Mouse (Mus musculus): ENCODE data around the gene Bfar. TPM values are rescaled to one million over a fixed set of nuclear protein-coding genes. Genes with fewer than 3 reads are reported as not detected.
"Not testable (repeated sequence)": the region's sequence is repeated elsewhere in the genome, so short reads cannot be mapped to it uniquely, and the experiment has no call there.

Gene Bfar
- total RNA-seq, 2 experiments from 2014 or later, result 52.3 to 55.6 TPM

GRCm38 (mm10) chr16:13716821-13717553 lies 45.3 kb downstream of the Bfar start:
- no peak for DNase-seq (ENCODE audit: low spot score in 2 of 2)

DNA sequence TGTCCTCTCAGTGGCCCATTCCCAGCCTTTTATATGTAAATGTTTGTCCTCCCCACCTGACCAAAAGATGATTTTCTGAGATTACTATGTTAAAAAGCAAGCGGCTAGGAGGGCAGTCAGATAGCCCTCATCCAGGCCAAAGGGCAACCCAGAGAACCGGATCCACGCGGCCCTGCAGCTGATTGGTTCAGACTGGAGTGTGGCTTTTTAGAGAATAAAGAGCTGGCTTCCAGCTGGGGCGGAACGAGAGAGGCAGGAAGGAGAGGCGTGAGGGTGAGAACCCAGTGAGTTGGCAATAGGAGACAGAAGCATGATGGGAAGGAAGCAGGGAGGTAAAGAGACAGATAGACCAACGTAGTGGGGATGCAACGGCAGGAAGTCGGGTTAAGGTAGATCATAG lies 51.3 kb downstream of the Bfar start:
- no peak for DNase-seq (ENCODE audit: low spot score in 2 of 2)

DNA sequence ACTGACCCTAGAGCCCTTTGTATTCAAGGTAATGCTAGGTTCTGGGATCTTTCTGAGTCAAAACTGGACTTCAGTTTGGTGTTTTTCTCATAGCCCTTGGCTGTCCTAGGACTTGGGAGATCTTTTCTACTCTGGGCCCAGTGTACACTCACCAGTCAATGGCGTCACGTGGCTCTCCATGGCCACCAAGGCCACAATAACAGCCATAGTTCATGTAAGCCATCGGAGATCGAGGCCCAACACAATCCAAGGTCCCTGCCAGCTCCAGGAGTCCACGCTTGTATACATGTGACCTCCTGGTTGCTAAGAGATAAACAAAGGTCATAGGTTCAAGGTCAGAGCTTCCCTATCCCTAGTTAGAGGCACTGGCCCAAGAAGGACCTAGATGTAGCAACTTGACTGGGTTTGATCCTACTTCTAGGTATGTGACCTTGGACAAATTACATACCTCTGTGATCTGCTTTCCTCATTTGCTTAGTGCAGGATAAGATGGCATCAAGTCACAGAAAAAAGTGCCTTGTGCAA lies 56.2 kb downstream of the Bfar start:
- no peak for DNase-seq (ENCODE audit: low spot score in 2 of 2)

GRCm38 (mm10) chr16:13729428-13729827 lies 57.8 kb downstream of the Bfar start:
- DNase-seq (ENCODE audit: low spot score in 2 of 2), result no peak

GRCm38 (mm10) chr16:13730285-13731255 lies 58.9 kb downstream of the Bfar start, which contains the start of gene Pla2g10:
Gene Pla2g10 (minus strand): TSS chr16:13730983.
- no peak for DNase-seq (ENCODE audit: low spot score in 2 of 2)

GRCm38 (mm10) chr16:13732786-13733185 lies 61.1 kb downstream of the Bfar start:
- no peak for DNase-seq (ENCODE audit: low spot score in 2 of 2)

DNA sequence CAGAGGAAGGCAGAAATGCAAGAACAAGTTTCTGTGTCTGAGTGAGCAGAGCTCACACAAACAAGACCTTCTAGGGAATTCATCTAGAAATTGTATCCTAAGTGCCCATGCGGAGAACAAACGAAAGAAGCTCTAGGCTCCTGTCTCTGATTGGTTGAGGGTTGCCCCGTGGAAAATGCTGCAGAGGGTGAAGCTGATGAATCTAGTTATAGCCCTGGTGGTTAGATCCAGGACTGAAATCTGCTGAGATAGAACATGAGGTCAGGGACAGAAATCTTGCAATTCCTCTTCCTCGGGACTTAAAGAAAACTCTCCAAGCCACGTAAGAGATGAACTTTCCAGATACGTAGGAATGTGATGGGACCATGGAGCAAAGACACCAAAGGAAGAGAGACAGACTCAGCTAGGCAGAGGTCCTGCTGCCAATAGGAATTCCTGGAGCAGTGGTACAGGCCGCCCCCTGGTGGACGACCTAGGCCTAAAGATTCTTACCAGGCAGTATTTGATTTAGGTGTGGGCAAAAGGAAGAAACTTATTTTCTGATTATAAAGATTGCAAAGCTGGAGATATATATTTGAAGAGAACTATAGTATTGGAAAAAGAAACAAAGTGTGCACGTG lies 62.0 kb downstream of the Bfar start:
- DNase-seq (ENCODE audit: low spot score in 2 of 2), result peak; percentile 40 to 71

DNA sequence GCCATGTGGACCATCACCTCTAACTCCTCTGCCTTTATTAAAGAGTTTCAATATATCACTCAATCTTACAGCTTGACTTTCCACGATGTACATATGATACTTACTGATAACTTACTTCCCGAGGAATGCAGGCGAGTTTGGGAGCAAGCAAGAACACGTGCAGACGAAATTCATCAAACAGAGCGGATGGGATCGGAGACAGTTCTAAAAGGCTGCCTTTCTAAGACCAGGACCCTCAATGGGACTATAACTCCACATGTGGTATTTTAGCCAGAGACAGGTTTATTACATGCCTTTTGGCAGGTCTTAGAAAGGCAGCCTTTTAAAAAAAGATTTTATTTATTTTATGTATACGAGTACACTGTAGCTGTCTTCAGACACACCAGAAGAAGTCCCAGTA lies 64.3 kb downstream of the Bfar start:
- DNase-seq (ENCODE audit: low spot score in 2 of 2), result no peak

DNA sequence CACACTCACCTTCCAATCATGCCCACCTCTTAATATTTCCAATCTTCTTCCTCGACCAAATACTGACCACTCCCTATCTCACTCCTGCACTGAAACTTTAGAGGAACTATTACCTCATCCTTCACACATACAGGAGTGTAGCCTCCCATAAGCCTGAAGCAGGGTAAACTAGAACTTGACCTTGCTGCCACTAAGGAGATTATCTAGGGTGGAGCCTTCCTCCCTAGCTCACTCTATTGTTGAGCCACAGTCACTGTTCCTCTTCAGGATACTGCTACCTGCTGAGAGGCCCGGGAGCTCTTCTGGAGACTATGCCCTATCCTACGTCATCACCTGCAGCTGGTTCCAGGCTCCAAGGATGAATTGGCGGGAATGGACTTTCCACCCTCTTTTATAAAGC lies 67.4 kb downstream of the Bfar start:
- not testable (repeated sequence) for DNase-seq (ENCODE audit: low spot score in 2 of 2)

GRCm38 (mm10) chr16:13740844-13741243 lies 69.2 kb downstream of the Bfar start:
- DNase-seq (ENCODE audit: low spot score in 2 of 2), result no peak

- no peak for DNase-seq (ENCODE audit: low spot score in 2 of 2)
These were observed 76.0 kb downstream of the Bfar start for GRCm38 (mm10) chr16:13747708-13748107.

- no peak for DNase-seq (ENCODE audit: low spot score in 2 of 2)
These were observed 76.5 kb downstream of the Bfar start for GRCm38 (mm10) chr16:13748124-13748523.

DNA sequence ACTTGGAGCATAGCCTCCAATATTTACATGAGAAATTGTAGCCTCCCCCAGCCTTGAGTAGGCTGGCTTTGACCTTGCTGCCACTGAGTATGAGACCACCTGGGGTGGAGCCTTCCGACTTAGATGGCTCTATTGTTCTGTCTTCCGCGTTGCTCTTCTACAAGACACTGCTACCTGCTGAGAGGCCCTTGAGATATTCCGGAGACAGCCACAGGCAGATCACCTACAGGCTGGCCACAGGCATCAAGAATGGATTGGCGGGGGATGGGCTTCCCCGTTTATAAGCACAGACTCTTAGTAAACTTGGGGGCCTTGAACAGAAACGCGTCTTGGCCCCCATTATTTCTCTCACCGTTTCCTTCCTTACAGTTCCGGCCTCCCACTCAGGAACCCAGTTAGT lies 77.2 kb downstream of the Bfar start:
- not testable (repeated sequence) for DNase-seq (ENCODE audit: low spot score in 2 of 2)

GRCm38 (mm10) chr16:13749306-13749705 lies 77.6 kb downstream of the Bfar start:
- DNase-seq (ENCODE audit: low spot score in 2 of 2), result no peak

- no peak for DNase-seq (ENCODE audit: low spot score in 2 of 2)
These were observed 78.3 kb downstream of the Bfar start for GRCm38 (mm10) chr16:13749981-13750380.

- DNase-seq (ENCODE audit: low spot score in 2 of 2), result no peak
These were observed 79.0 kb downstream of the Bfar start for GRCm38 (mm10) chr16:13750626-13751025.

Other genes starting within 250 kb of the Bfar start
- gene Parn, start 3.7 kb upstream of the Bfar start, total RNA-seq (2021), result 10 to 100 TPM; 47.8 to 52.0 TPM
- 1 to 10 TPM; 6.4 to 8.5 TPM for gene 3110001I22Rik, start 71 bp downstream of the Bfar start, total RNA-seq (2021)
- gene Pla2g10, start 59.1 kb downstream of the Bfar start, total RNA-seq (2021), result not detected
- gene Rrn3, start 108.8 kb downstream of the Bfar start, total RNA-seq (2021), result 10 to 100 TPM; 46.6 to 49.3 TPM
- gene Ntan1, start 147.0 kb downstream of the Bfar start, total RNA-seq (2021), result 10 to 100 TPM; 67.7 to 68.2 TPM
- gene Pdxdc1, start 231.3 kb downstream of the Bfar start, total RNA-seq (2021), result 10 to 100 TPM; 85.6 to 92.1 TPM
- 10 to 100 TPM; 11.6 to 13.8 TPM for gene Mpv17l, start 231.3 kb downstream of the Bfar start, total RNA-seq (2021)

All from adrenal gland, postnatal 4 days (tissue).